Mouse (Mus musculus): Measurements from ENCODE around the gene Tnni3.

GRCm38 (mm10) chr7:4542013-4542412 lies 18.0 kb upstream of the Tnni3 start:
- TF ChIP-seq CTCF (IDR thresholded peaks at IDR 0.05; ENCODE audit: borderline replicate concordance, control insufficient read depth, extremely low read depth, insufficient read depth, low read length, poor library complexity) (no peak), POLR2A (IDR thresholded peaks at IDR 0.05; ENCODE audit: control insufficient read depth, extremely low read depth, insufficient read depth, low read length, poor library complexity) (no peak)

Measured in thymus, adult 2 months (tissue).